Mouse (Mus musculus) CH12.LX (cell line): ENCODE measurements around the gene Rpp30.

Experiments
- BHLHE40 ChIP-seq: IDR thresholded peaks from 2 replicates; pipeline ENCODE4 v1.6.1; 2011; ENCODE audit warnings: mild to moderate bottlenecking, low read depth, low read length, improper control_type of control experiment
- CHD2 ChIP-seq: IDR thresholded peaks from 2 replicates; pipeline ENCODE4 v1.6.1; 2011; ENCODE audit warnings: low read length, improper control_type of control experiment
- EP300 ChIP-seq: IDR thresholded peaks from 2 replicates; pipeline ENCODE4 v1.6.1; 2011; ENCODE audit warnings: low read length, improper control_type of control experiment
- HCFC1 ChIP-seq: IDR thresholded peaks from 2 replicates; pipeline ENCODE4 v1.6.1; 2012; ENCODE audit warnings: low read depth, mild to moderate bottlenecking, inconsistent platforms, low read length, improper control_type of control experiment
- JUN ChIP-seq: IDR thresholded peaks from 2 replicates; pipeline ENCODE4 v1.6.1; 2011; ENCODE audit warnings: low read depth, mild to moderate bottlenecking, low read length, improper control_type of control experiment, moderate library complexity; ENCODE audit not compliant: insufficient read depth
- POLR2A ChIP-seq: IDR thresholded peaks from 2 replicates; pipeline ENCODE4 v1.6.1; 2011; ENCODE audit warnings: low read depth, mild to moderate bottlenecking, improper control_type of control experiment, low read length
- TBP ChIP-seq: conservative IDR thresholded peaks from 2 replicates; pipeline ENCODE4 v1.6.1; 2011; ENCODE audit warnings: low read depth, low read length, improper control_type of control experiment
- USF1 ChIP-seq: IDR thresholded peaks from 2 replicates; pipeline ENCODE4 v1.6.1; 2014; ENCODE audit warnings: low read depth, mild to moderate bottlenecking, inconsistent platforms, low read length, improper control_type of control experiment

GRCm38 (mm10) chr19:36098916-36099315 lies 15.4 kb downstream of the Rpp30 start:
- no peak for TF ChIP-seq POLR2A
- no peak for TF ChIP-seq TBP
- no peak for TF ChIP-seq BHLHE40
- no peak for TF ChIP-seq JUN
- TF ChIP-seq USF1 = no peak
- no peak for TF ChIP-seq CHD2
- no peak for TF ChIP-seq EP300
- no peak for TF ChIP-seq HCFC1
